Mouse (Mus musculus) spleen, adult 12 weeks (tissue): ENCODE measurements around the gene Zfp78.
A peak's percentile ranks its signal among the peaks of the same experiment; 100 is the strongest.

Experiments used
- DNase-seq: peaks from one replicate; pipeline ENCODE4 v3.0.0; 2022; ENCODE audit warnings: low spot score

The Zfp78 gene

DNA sequence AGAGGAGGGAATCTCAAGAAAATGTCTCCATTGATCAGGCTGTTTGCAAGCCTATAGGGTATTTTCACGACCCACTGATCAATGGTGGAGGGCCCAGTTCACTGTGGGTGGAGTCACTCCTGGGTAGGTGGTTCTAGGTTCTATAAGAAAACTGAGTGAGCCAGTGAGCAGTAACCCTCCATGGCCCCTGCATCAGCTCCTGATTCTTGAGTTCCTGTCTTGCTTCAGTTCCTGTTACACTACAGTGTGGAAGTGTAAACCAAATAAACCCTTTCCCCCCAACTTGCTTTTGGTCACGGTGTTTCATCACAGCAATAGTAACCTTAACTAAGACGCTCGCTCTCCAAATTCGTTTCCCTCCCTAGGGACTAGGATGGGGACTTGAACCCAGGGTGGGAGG, 25.9 kb downstream of the Zfp78 start:
- no peak for DNase-seq

DNA sequence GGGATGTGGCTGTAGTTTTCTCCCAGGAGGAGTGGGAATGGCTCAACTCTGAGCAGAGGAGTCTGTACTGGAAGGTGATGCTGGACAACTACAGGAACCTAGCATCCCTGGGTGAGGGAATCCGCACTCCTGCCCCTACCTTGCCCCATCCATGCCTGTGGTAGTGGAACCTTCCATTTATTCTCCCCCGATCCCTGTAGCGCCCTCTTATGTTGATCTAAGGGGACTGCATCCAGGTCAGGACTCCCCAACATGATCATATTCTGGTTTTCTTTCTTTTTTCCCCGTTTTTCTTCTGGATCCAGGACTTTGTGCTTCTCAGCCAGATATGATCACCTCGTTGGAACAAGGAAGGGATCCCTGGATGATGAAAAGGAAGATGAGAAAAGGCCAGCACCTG, 26.4 kb downstream of the Zfp78 start:
- DNase-seq, result no peak

DNA sequence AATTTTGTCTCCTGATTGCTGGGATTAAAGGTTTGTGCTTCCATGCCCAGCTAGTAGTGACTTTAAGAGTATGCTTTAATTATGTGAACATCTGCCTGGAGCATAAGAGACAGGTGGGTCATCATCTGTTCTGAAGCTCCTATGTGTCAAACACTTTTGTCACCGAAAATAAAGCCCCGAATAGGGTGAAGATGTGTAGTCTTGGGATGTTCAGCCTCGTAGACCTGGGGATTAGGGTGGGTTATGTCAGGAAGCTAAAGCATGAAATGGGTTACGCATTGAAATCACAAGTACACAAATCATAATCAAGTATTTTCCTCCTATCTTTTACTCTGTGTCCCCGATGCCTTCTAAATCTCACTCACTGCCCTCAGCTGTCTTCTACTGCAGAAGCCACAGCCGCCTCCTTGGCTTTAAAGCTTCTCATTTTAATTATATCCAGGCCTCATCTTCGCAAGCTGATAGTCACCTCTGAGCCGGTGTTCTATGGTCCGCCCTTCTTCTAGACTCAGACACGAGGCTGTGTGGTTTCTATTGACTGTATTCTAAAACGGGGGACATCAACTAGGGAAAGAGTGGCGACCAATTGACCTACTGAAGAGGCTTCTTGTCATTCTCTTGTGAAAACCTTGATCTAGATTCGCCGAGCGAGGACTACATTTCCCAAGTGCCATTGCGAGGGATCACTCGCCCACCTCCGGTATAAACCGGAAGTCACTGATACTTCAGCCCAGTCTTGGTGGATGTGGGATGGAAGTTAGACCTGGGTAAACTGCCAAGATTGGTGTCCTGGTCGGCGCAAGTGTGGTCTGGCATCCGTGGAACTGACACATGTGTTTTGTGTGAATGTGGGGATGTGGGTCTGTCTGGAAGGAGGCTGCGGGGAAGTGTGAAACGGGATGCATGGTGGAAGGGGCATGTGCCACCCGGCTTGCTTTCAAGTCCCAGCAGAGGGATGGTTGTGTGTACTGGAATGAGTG, 35.2 kb downstream of the Zfp78 start, which contains the start of gene Smim17:
TSS of gene Smim17 (plus strand) at position 720 of the 980 bp plus-strand sequence.
- DNase-seq, result no peak

DNA sequence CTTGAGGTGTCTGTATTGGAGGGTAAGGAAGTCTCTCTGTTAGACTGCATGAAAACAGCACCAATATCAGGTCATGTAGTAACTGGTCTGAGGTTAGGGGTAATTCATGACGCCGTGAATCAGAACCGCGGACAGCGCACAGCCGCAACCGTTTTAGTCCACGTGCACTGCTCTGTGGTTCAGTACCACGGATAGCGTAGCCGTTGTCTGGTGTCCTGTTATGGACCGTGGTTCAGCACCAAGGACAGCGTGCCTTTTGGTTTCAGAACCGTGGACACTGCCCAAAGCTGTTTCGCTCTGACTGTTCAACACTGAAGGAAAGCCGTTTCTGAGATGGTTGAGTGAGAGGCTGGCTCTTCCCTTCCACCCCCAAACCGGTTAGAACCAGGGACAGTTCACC, 47.0 kb downstream of the Zfp78 start, which contains the start of gene Gm20715:
TSS of gene Gm20715 (plus strand) at position 235 of the 400 bp plus-strand sequence.
- DNase-seq, result peak; percentile 42

DNA sequence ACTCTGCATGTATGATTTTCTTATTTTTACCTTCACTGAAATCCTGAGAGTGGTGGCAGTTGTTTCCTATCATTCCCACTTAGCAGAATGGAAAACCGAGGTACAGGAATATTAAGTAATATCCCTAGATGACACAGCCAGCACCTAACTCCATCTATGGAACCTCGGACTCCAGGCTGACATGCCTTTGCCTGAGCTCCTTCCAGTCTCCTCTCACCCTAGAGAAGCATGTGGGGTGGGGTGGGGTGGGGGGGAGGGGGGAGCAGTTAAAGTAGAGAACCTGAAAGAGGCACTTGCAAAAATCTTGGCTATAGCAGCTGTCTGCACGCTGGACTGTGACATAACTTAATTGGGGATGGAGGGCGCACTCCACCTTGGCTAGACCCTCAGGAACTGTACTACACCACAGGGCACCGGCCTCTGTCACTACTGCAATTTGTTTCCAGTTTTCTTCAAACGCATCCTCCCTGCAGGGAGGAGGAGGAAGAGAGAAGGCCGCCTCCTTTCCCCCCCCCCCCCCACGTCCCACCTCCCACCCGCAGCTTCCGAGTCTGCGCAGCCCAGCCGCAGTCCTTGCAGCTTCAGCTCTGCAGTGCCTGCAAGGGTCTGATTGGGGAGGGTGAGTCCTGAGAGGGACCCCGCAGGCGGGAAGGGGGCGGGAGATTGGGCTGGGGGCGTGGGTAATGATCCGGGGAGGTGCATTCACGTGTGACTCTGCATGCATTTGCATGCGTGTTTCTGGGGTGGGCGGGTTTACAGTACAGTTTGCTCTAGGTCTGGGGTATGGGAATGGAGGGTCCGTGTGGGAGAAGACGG, 51.8 kb downstream of the Zfp78 start:
- DNase-seq, result no peak

DNA sequence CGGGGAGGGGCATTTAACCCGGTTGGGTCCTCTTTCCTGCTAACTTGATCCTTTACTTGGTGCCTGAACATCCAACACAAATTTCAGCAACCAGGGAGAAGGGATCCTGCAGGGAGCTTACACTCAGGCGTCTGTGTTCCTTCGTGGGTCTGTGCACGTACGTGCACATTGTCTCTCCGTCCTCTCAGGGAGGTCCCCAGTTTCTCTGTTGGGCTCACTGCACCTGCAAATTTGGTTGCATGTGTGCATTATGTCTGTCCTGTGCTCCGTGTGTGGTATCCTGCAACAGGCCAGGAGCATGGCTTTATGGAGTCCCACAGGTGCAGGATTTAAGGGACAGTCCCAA, 52.3 kb downstream of the Zfp78 start:
- DNase-seq, result no peak

DNA sequence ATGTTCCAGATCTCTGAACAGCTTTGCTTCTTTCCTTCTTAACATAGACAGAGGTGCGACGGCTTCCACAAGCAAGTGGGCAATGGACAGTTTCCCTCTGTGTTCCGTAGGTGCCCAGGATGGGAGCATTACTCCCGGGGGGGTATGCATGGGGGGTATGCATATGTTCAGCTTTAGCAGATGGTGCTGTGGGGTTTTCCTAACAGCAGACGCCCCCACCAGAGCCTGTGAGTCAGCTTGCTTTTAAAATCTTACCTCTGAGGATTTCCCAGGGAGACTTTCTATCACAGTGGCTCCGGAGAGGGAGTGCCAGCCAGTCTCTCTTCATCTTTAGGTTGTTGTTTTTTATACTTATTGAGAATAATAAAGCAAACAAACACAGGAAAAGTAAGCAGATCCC, 56.8 kb downstream of the Zfp78 start:
- DNase-seq, result no peak

DNA sequence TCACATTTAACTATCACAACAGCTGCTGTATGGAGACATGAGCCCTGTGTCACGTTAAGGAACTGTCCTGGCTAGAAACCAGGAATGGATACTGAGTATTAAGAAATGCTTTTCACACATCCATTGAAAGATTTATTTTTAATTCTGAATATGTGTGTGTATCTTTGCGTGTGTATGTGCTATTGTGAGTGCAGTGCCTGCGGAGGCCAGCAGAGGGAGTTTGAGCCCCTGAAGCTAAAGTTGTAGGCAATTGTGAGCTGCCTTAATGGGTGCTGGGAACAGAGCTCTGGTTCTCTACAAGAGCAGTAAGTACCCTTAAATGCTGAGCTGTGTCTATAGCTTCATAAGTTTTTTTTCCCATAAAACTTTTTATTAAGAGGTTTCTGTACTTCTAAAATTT, 66.3 kb downstream of the Zfp78 start:
- DNase-seq, result no peak

DNA sequence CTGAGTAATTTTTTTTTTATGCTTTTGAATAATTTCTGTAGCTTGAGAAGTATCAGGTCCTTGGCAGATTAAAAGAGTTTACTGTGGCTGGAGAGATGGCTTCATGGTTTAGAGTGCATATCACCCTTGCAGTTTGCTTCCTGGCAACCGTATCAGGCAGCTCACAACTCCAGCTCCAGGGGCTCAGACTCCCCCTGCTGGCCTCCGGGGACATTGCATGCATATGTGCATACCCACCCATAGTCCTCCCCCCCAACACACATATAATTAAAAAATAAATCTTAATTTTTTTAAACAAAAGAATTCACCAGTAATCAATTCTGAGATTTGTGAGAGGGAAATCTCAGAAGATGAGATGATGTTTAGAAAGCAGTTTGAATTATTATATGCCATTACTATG, 67.3 kb downstream of the Zfp78 start:
- DNase-seq, result peak; percentile 9
